Mouse (Mus musculus) forebrain, postnatal 0 days (tissue): ENCODE measurements around the gene Eef1e1. TPM values are rescaled to one million over a fixed set of nuclear protein-coding genes. Genes with fewer than 3 reads are reported as not detected.

Experiments
- ATAC-seq: fragments of 200-750 bp; cut with Nextera tagmentation; 2 replicates; pipeline ENCODE4 v1.8.0; 2017; ENCODE audit warnings: mild to moderate bottlenecking, moderate library complexity
- DNase-seq: peaks from one replicate; pipeline ENCODE4 v3.0.0-alpha.2; 2015
- H3K27ac ChIP-seq: fragments of 300-500 bp; sonication (generic); 2 replicates; pipeline ENCODE4 v1.5.1; 2014; ENCODE audit warnings: low read depth, mild to moderate bottlenecking, antibody characterized with exemption, low read length, moderate library complexity, mixed read lengths
- H3K27me3 ChIP-seq: fragments of 300-500 bp; sonication (generic); 2 replicates; pipeline ENCODE4 v1.6.1; 2014; ENCODE audit warnings: mild to moderate bottlenecking, low read length, mixed read lengths; ENCODE audit not compliant: insufficient read depth
- H3K36me3 ChIP-seq: fragments of 300-500 bp; sonication (generic); 2 replicates; pipeline ENCODE4 v1.6.1; 2014; ENCODE audit warnings: mild to moderate bottlenecking, moderate library complexity; ENCODE audit not compliant: insufficient read depth
- H3K4me1 ChIP-seq: fragments of 300-500 bp; sonication (generic); 2 replicates; pipeline ENCODE4 v1.6.1; 2014; ENCODE audit warnings: antibody characterized with exemption; ENCODE audit not compliant: insufficient read depth
- H3K4me2 ChIP-seq: fragments of 300-500 bp; sonication (generic); 2 replicates; pipeline ENCODE4 v1.6.1; 2014; ENCODE audit warnings: low read depth, mild to moderate bottlenecking, moderate library complexity
- H3K4me3 ChIP-seq: fragments of 300-500 bp; sonication (generic); 2 replicates; pipeline ENCODE4 v1.5.1; 2014; ENCODE audit warnings: low read depth, low read length, mixed read lengths
- H3K9ac ChIP-seq: fragments of 300-500 bp; sonication (generic); 2 replicates; pipeline ENCODE4 v1.6.1; 2014; ENCODE audit warnings: mild to moderate bottlenecking
- H3K9me3 ChIP-seq: fragments of 300-500 bp; sonication (generic); 2 replicates; pipeline ENCODE4 v1.6.1; 2016; ENCODE audit warnings: low read length
- CTCF ChIP-seq: sonication (generic); IDR thresholded peaks from 2 replicates; pipeline ENCODE4 v1.5.1; 2016; ENCODE audit warnings: antibody characterized with exemption, control low read depth, low read depth
- whole genome bisulfite sequencing: fragments of 180-500 bp; shearing (Covaris S2); extraction: QIAGEN DNeasy Blood & Tissue Kit; methylation state at CpG from one replicate; pipeline ENCODE4 v1.1.7; 2014; 5-methylcytosine and 5-hydroxymethylcytosine counted together
- polyA plus RNA-seq: library from polyadenylated mRNA; unstranded; fragments of >200 nt; fragmentation: Nextera tagmentation; extraction: Ambion mirVana; gene quantifications from 2 replicates; pipeline ENCODE4 v1.2.1, GENCODE M21; 2015
- total RNA-seq: library from RNA; depleted of rRNA; stranded (reverse); fragments of >200 nt; gene quantifications from 2 replicates; pipeline ENCODE4 v1.2.3, GENCODE M21; 2014; rRNA removed

The Eef1e1 gene
- total and polyA plus RNA-seq, 2 experiments from 2014 or later = 46.3 to 106 TPM

GRCm38 (mm10) chr13:38602243-38602832 lies 56.5 kb downstream of the Eef1e1 start:
- TF ChIP-seq CTCF = no peak

GRCm38 (mm10) chr13:38600811-38601210 lies 58.0 kb downstream of the Eef1e1 start:
- no peak overlapping the region for H3K4me2 ChIP-seq
- H3K27ac ChIP-seq = no peak overlapping the region
- no peak overlapping the region for H3K4me3 ChIP-seq
- 84% methylated on average over 11 of the region's 11 CpGs for WGBS
- no peaks in the 10 kb centered on the region for H3K4me1 ChIP-seq
- peaks cover 7% of the 10 kb centered on the region; the same call in 1 of the 2 replicates for H3K36me3 ChIP-seq
- no peak for ATAC-seq
- DNase-seq = no peak
- TF ChIP-seq CTCF = no peak
- no peak overlapping the region for H3K9ac ChIP-seq
- H3K9me3 ChIP-seq = no peaks in the 10 kb centered on the region
- no peaks in the 10 kb centered on the region for H3K27me3 ChIP-seq

More at GRCm38 (mm10) chr13:38602243-38602832, 56.5 kb downstream of the Eef1e1 start:
- ATAC-seq (no peak), DNase-seq (no peak)
- H3K27ac ChIP-seq = no peak overlapping the region
- H3K36me3 ChIP-seq = peaks cover 9% of the 10 kb centered on the region; the same call in 1 of the 2 replicates
- WGBS = 44% methylated on average over 17 of the region's 17 CpGs
- H3K9me3 ChIP-seq = no peaks in the 10 kb centered on the region
- H3K27me3 ChIP-seq = no peaks in the 10 kb centered on the region
- no peak overlapping the region for H3K4me3 ChIP-seq
- H3K4me1 ChIP-seq = no peaks in the 10 kb centered on the region
- no peak overlapping the region for H3K9ac ChIP-seq
- H3K4me2 ChIP-seq = no peak overlapping the region

- no peaks in the 10 kb centered on the region for H3K27me3 ChIP-seq
- ATAC-seq = peak; percentile 34; the same call in 1 of the 2 replicates
- no peak overlapping the region for H3K4me3 ChIP-seq
- no peaks in the 10 kb centered on the region for H3K4me1 ChIP-seq
- H3K9me3 ChIP-seq = no peaks in the 10 kb centered on the region
- H3K4me2 ChIP-seq = no peak overlapping the region
- no peak overlapping the region for H3K9ac ChIP-seq
- TF ChIP-seq CTCF = peak; percentile 60
- peaks cover 7% of the 10 kb centered on the region; the same call in 1 of the 2 replicates for H3K36me3 ChIP-seq
- DNase-seq = peak; percentile 65
- no peak overlapping the region for H3K27ac ChIP-seq
- WGBS = 57% methylated on average over 3 of the region's 3 CpGs
Observed at GRCm38 (mm10) chr13:38597076-38597475, 61.8 kb downstream of the Eef1e1 start.

GRCm38 (mm10) chr13:38596461-38596860 lies 62.4 kb downstream of the Eef1e1 start:
- no peaks in the 10 kb centered on the region for H3K9me3 ChIP-seq
- no peaks in the 10 kb centered on the region for H3K4me1 ChIP-seq
- no peak overlapping the region for H3K4me3 ChIP-seq
- no peak for DNase-seq
- TF ChIP-seq CTCF = no peak
- H3K36me3 ChIP-seq = peaks cover 7% of the 10 kb centered on the region; the same call in 1 of the 2 replicates
- H3K9ac ChIP-seq = no peak overlapping the region
- H3K4me2 ChIP-seq = no peak overlapping the region
- no peaks in the 10 kb centered on the region for H3K27me3 ChIP-seq
- no peak for ATAC-seq
- H3K27ac ChIP-seq = no peak overlapping the region
- 74% methylated on average over 4 of the region's 4 CpGs for WGBS

Other genes with a start within 250 kb of the Eef1e1 start
- gene Txndc5, start 130.2 kb downstream of the Eef1e1 start, total RNA-seq = 58.6 and 75.0 TPM in 2 replicates
- gene Txndc5, start 130.2 kb downstream of the Eef1e1 start, polyA plus RNA-seq = 63.8 and 70.4 TPM in 2 replicates
- 9.8 and 10.3 TPM in 2 replicates for gene Bloc1s5, start 23.9 kb downstream of the Eef1e1 start, total RNA-seq
- gene Bloc1s5, start 23.9 kb downstream of the Eef1e1 start, polyA plus RNA-seq = 20.2 and 22.9 TPM in 2 replicates